Mouse (Mus musculus) thymus, postnatal 10 days (tissue): ENCODE measurements at regions not wholly inside any gene's neighbourhood (a gene's known extent, or its start where the extent isn't known, plus 50 kb on each side); places are given as distances from the start of the nearest gene placed in this dataset.
A peak's percentile ranks its signal among the peaks of the same experiment; 100 is the strongest.

Source experiments
- DNase-seq, 2 experiments: peaks; one replicate each; pipeline ENCODE4 v3.0.0; 2021; ENCODE audit warnings: low spot score in 2 of 2

DNA sequence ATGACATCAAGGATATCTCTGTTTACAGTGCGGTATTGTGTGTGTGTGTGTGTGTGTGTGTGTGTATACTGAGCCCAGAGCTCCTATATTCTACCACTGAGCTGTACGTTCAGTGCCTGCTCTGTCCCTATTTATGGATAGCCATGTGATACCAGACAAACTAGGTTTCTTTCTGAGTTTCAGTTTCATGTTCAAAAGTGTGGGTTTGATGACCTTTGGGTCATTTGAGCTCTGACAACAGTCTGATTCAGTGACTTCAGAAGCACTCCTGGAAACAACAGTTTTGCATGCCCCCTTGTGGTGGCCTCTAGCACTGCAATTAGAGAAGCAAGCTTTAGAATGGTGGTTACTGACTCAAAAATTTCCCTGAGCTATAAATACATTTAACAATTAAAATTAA lies 50.9 kb upstream of the Tent2 start:
- DNase-seq = peak; percentile 31 to 76

DNA sequence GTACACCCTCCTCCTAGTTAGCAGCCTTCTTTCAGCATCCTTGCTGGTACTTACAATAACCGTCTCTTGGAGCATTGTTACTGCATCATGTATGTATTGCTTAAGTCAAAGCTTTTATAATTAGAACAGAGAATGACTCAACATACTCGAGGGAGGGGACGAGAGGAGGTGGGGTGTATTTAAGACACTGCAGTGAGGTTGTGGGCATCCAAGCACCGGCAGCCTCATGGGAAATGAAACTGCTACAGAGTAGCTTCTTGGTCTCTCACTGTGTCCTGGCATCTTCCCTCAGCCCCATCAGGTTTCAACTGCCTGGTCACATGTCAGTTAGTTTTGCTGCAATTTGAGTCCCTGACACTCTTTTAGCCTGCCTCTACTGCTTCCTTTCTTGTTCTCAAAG lies 50.7 kb upstream of the Homer1 start:
- no peak for DNase-seq
